Mouse (Mus musculus) embryonic fibroblast, embryonic 13.5 days (primary cell): ENCODE data around the gene Olfr191.

Experiments used
- CTCF ChIP-seq: IDR thresholded peaks from 2 replicates; pipeline ENCODE4 v1.5.1; 2011; ENCODE audit warnings: mild to moderate bottlenecking, control low read depth, low read length, moderate library complexity, borderline replicate concordance; ENCODE audit not compliant: insufficient read depth
- POLR2A ChIP-seq: IDR thresholded peaks from 2 replicates; pipeline ENCODE4 v1.6.1; 2011; ENCODE audit warnings: low read depth, mild to moderate bottlenecking, control low read depth, low read length, moderate library complexity

- TF ChIP-seq POLR2A = no peak
- no peak for TF ChIP-seq CTCF
These were observed 15.7 kb upstream of the Olfr191 start for GRCm38 (mm10) chr16:59105312-59105711.
